Mouse (Mus musculus): ENCODE measurements around the gene Krtcap3. TPM values are rescaled to one million over a fixed set of nuclear protein-coding genes. Genes with fewer than 3 reads are reported as not detected.

The Krtcap3 gene
- polyA plus RNA-seq (2012; ENCODE audit: low replicate concordance) = 12.7 and 31.3 TPM in 2 replicates

GRCm38 (mm10) chr5:31251541-31252101, at the start of gene Krtcap3:
Gene Krtcap3 (plus strand): TSS chr5:31251691.

GRCm38 (mm10) chr5:31201742-31202590, 49.5 kb upstream of the Krtcap3 start, which contains the start of gene Zfp513:
Gene Zfp513 (minus strand): TSS chr5:31202303.

DNA sequence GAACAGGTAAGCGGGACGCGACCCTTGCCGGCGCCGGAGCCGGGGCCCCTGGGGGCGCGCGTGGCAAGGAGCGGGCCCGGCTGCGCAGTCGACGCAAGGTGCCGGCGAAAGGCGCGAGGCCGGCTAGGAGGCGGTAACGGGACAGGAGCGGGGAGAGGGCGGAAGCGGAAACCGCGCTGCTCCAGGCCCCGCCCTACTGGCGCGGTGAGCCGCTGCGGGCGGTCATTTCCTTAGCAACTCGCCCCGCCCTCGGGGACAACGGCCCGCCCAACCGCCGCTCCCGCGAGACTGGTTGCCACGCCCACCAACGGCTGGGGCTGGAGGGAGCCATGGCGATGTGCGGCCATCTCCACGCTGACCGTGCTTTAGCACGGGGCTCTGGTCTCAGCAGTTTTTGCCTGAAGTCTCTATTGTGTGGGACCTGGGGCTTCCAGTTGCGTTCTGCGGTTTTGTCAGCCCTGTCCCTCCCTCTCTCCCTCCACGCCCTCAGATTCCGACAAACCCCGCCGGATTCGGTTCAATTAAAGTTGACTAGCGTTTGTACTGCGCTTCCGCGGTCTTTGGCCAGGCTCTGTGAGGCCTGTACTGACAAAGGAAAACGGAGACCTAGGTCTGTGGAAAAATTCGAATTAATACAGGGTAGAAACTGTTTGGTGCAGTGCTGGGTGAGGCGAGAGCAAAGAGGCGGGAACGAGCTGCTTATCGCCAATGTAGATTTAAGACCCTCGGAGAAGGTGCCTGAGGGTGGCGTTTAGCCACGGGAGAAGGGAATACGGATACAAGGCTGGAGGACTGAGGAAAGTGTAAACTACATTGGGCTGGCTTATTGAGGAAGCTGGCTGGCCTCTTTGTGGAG, 30.8 kb upstream of the Krtcap3 start, which contains the start of gene Ppm1g:
Gene Ppm1g (minus strand): TSS at position 240 of the 856 bp plus-strand sequence.

DNA sequence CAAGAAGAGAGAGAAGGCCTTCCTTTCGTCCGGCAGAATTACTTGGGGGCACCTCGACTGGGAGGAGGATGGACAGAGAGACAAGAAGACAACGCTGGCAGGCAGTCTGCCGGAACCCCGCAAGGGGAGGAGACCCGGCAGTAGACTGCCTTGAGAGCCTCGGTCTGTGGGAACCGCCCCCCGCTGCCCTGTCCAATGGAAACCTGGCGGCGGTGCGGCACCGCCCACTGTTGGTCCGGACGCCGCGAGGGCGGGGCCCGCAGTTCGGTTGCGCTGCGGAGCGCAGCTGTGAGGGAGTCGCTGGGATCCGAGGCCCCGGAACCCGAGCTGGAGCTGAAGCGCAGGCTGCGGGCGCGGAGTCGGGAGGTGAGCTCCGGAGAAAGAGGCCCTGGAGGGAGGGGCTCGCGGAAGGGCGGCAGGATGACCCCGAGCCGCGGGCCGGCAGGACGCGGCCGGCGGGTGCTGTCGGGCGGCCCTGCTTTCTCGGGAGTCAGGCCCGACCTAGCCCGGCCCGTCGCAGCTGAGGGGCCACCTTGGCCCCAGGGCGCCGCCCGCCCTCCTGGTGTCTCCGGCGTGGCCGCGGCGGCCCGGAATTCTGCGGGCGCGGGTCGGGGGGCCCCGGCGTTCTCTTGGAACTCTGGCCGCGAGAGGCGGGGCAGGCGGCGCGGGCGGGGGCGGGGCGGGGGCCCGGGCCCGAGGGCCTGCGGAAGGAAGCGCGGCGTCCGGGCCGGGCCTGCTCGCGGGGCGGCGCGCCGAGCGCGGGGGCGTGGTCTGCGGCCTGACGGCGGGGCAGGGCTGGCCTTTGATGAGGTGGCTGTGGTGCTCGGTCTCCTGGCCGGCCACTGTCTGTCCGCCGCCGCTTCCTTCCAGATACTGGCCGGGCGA, 10.6 kb upstream of the Krtcap3 start, which contains the start of the genes Nrbp1 and Gm9970:
Gene Nrbp1 (plus strand): TSS at position 228 of the 885 bp plus-strand sequence.
Gene Gm9970 (minus strand): TSS at position 596 of the 885 bp plus-strand sequence.

GRCm38 (mm10) chr5:31290521-31291360, 39.2 kb downstream of the Krtcap3 start, which contains the start of gene Ift172:
Gene Ift172 (minus strand): TSS chr5:31291116.

GRCm38 (mm10) chr5:31295606-31296141, 44.2 kb downstream of the Krtcap3 start, which contains the start of gene Fndc4:
Gene Fndc4 (minus strand): TSS chr5:31296080.

GRCm38 (mm10) chr5:31297047-31297757, 45.7 kb downstream of the Krtcap3 start, which contains the start of gene Gckr:
Gene Gckr (plus strand): TSS chr5:31297443.

Other genes with a start within 250 kb of the Krtcap3 start
- gene Atraid, start 203.4 kb upstream of the Krtcap3 start, polyA plus RNA-seq (2012; ENCODE audit: low replicate concordance) = 34.5 and 40.4 TPM in 2 replicates
- 0.99 and 7.6 TPM in 2 replicates for gene Slc5a6, start 202.8 kb upstream of the Krtcap3 start, polyA plus RNA-seq (2012; ENCODE audit: low replicate concordance)
- 138 and 183 TPM in 2 replicates for gene Cad, start 196.9 kb upstream of the Krtcap3 start, polyA plus RNA-seq (2012; ENCODE audit: low replicate concordance)
- not detected in 2 replicates for gene Dnajc5g, start 145.4 kb upstream of the Krtcap3 start, polyA plus RNA-seq (2012; ENCODE audit: low replicate concordance)
- gene Slc30a3, start 143.5 kb upstream of the Krtcap3 start, polyA plus RNA-seq (2012; ENCODE audit: low replicate concordance) = not detected in 2 replicates
- not detected in 2 replicates for gene Trim54, start 135.0 kb upstream of the Krtcap3 start, polyA plus RNA-seq (2012; ENCODE audit: low replicate concordance)
- gene Ucn, start 112.9 kb upstream of the Krtcap3 start, polyA plus RNA-seq (2012; ENCODE audit: low replicate concordance) = not detected in 2 replicates
- 6.9 and 9.5 TPM in 2 replicates for gene Mpv17, start 97.4 kb upstream of the Krtcap3 start, polyA plus RNA-seq (2012; ENCODE audit: low replicate concordance)
- gene Gm29609, start 71.8 kb upstream of the Krtcap3 start, polyA plus RNA-seq (2012; ENCODE audit: low replicate concordance) = 12.7 and 18.1 TPM in 2 replicates
- gene Gtf3c2, start 71.5 kb upstream of the Krtcap3 start, polyA plus RNA-seq (2012; ENCODE audit: low replicate concordance) = 53.0 and 56.8 TPM in 2 replicates
- 32.7 and 32.9 TPM in 2 replicates for gene Snx17, start 58.5 kb upstream of the Krtcap3 start, polyA plus RNA-seq (2012; ENCODE audit: low replicate concordance)
- gene Eif2b4, start 58.3 kb upstream of the Krtcap3 start, polyA plus RNA-seq (2012; ENCODE audit: low replicate concordance) = 82.6 and 198 TPM in 2 replicates
- gene Zfp513, start 49.4 kb upstream of the Krtcap3 start, polyA plus RNA-seq (2012; ENCODE audit: low replicate concordance) = 85.6 and 214 TPM in 2 replicates
- gene Ppm1g, start 31.0 kb upstream of the Krtcap3 start, polyA plus RNA-seq (2012; ENCODE audit: low replicate concordance) = 143 and 183 TPM in 2 replicates
- gene Nrbp1, start 10.8 kb upstream of the Krtcap3 start, polyA plus RNA-seq (2012; ENCODE audit: low replicate concordance) = 45.1 and 66.7 TPM in 2 replicates
- 0.39 and 0.83 TPM in 2 replicates for gene Gm9970, start 10.5 kb upstream of the Krtcap3 start, polyA plus RNA-seq (2012; ENCODE audit: low replicate concordance)
- gene Ift172, start 39.4 kb downstream of the Krtcap3 start, polyA plus RNA-seq (2012; ENCODE audit: low replicate concordance) = 25.9 and 29.5 TPM in 2 replicates
- 0.55 and 1.1 TPM in 2 replicates for gene Fndc4, start 44.4 kb downstream of the Krtcap3 start, polyA plus RNA-seq (2012; ENCODE audit: low replicate concordance)
- gene Gckr, start 45.8 kb downstream of the Krtcap3 start, polyA plus RNA-seq (2012; ENCODE audit: low replicate concordance) = not detected in 2 replicates
- 12.4 and 15.6 TPM in 2 replicates for gene Zfp512, start 200.7 kb downstream of the Krtcap3 start, polyA plus RNA-seq (2012; ENCODE audit: low replicate concordance)
- not detected in 2 replicates for gene 4930548H24Rik, start 234.0 kb downstream of the Krtcap3 start, polyA plus RNA-seq (2012; ENCODE audit: low replicate concordance)
- 23.3 and 24.1 TPM in 2 replicates for gene Gpn1, start 243.1 kb downstream of the Krtcap3 start, polyA plus RNA-seq (2012; ENCODE audit: low replicate concordance)

Measured in hematopoietic multipotent progenitor cell, adult 10-12 weeks (in vitro differentiated cells).